In genomic region chr19:45076586-45077510, GRCm38 (mm10) we compare ENCODE assay signal across 8 mouse cellular contexts. TPM values are rescaled to one million over a fixed set of nuclear protein-coding genes. Genes with fewer than 3 reads are reported as not detected.
DNase-seq lines count a peak whose midpoint lies in the region; ATAC-seq and TF ChIP-seq lines count a peak whose summit lies in the region.

No protein-coding gene starts in this region.

- H3K9me3 ChIP-seq in heart, embryonic 11.5 days (replicated peaks; ENCODE audit: control insufficient read depth, low read length), result no peaks in the 10 kb centered on the region
- H3K9me3 ChIP-seq in kidney, embryonic 15.5 days (replicated peaks), result no peaks in the 10 kb centered on the region
- no peaks in the 10 kb centered on the region for H3K9me3 ChIP-seq in lung, postnatal 0 days (ENCODE audit: low read length)

- no peak overlapping the region for H3K27ac ChIP-seq in heart, embryonic 11.5 days (ENCODE audit: low read depth, low read length)
- H3K27ac ChIP-seq in kidney, embryonic 15.5 days, result peak overlapping the region; percentile 38; the same call in 1 of the 2 replicates
- no peak overlapping the region for H3K27ac ChIP-seq in lung, postnatal 0 days (ENCODE audit: low read length)

- no peaks in the 10 kb centered on the region for H3K36me3 ChIP-seq in heart, embryonic 11.5 days (ENCODE audit: control insufficient read depth, insufficient read depth, low read length)
- H3K36me3 ChIP-seq in kidney, embryonic 15.5 days, result no peaks in the 10 kb centered on the region
- H3K36me3 ChIP-seq in lung, postnatal 0 days (ENCODE audit: insufficient read depth, low read length), result no peaks in the 10 kb centered on the region

- DNase-seq in 3134 (ENCODE audit: extremely low read depth, insufficient read length, low spot score), result peak; percentile 90
- peak; percentile 27 for DNase-seq in T-cell, adult 2 months (ENCODE audit: low spot score)
- peak; percentile 68 for DNase-seq in embryo, embryonic 10.5 days (ENCODE audit: low spot score)
- peak; percentile 67 for DNase-seq in lung, postnatal 0 days (ENCODE audit: low spot score)
- peak; percentile 47 for DNase-seq in right cerebral cortex, postnatal 25 days

- ATAC-seq in heart, embryonic 11.5 days (replicated peaks; ENCODE audit: insufficient number of reproducible peaks, low FRiP score, low TSS enrichment), result no peak
- ATAC-seq in kidney, embryonic 15.5 days (replicated peaks; ENCODE audit: low FRiP score), result no peak
- ATAC-seq in lung, postnatal 0 days, result no peak
- no peak for ATAC-seq in activated CD4-positive, CD25-positive, alpha-beta regulatory T cell, adult 4 months

- under 1% methylated on average over 62 of the region's 62 CpGs for WGBS in heart, embryonic 11.5 days (ENCODE audit: insufficient replicate concordance)
- WGBS in kidney, embryonic 15.5 days, result under 1% methylated on average over 62 of the region's 62 CpGs
- under 1% methylated on average over 61 of the region's 62 CpGs for WGBS in lung, postnatal 0 days

- TF ChIP-seq CTCF in lung, postnatal 0 days (IDR thresholded peaks at IDR 0.05), result peak; percentile 77

- H3K4me3 ChIP-seq in heart, embryonic 11.5 days (ENCODE audit: low read depth, low read length), result peak overlapping the region; percentile 69
- H3K4me3 ChIP-seq in kidney, embryonic 15.5 days (replicated peaks), result peak overlapping the region; percentile 62
- peak overlapping the region; percentile 73 for H3K4me3 ChIP-seq in lung, postnatal 0 days (ENCODE audit: low read depth, low read length)

- H3K4me1 ChIP-seq in heart, embryonic 11.5 days (ENCODE audit: control insufficient read depth, insufficient read depth, low read length), result peaks cover 41% of the 10 kb centered on the region
- peaks cover 66% of the 10 kb centered on the region for H3K4me1 ChIP-seq in kidney, embryonic 15.5 days
- H3K4me1 ChIP-seq in lung, postnatal 0 days (ENCODE audit: insufficient read depth, low read depth, low read length), result peaks cover 23% of the 10 kb centered on the region

- H3K9ac ChIP-seq in heart, embryonic 11.5 days (ENCODE audit: low read depth, low read length), result no peak overlapping the region
- peak overlapping the region; percentile 8; the same call in 1 of the 2 replicates for H3K9ac ChIP-seq in kidney, embryonic 15.5 days
- peak overlapping the region; percentile 20 for H3K9ac ChIP-seq in lung, postnatal 0 days (replicated peaks; ENCODE audit: low read depth)

- peaks cover 52% of the 10 kb centered on the region for H3K27me3 ChIP-seq in heart, embryonic 11.5 days (ENCODE audit: control insufficient read depth, insufficient read depth, low read length)
- peaks cover 68% of the 10 kb centered on the region for H3K27me3 ChIP-seq in kidney, embryonic 15.5 days
- H3K27me3 ChIP-seq in lung, postnatal 0 days (replicated peaks; ENCODE audit: insufficient read depth, low read length), result peaks cover 37% of the 10 kb centered on the region

- peak overlapping the region; percentile 84 for H3K4me2 ChIP-seq in heart, embryonic 11.5 days
- H3K4me2 ChIP-seq in kidney, embryonic 15.5 days, result peak overlapping the region; percentile 96
- H3K4me2 ChIP-seq in lung, postnatal 0 days (replicated peaks; ENCODE audit: low read depth, low read length), result peak overlapping the region; percentile 97

- TF ChIP-seq EP300 in lung, postnatal 0 days (IDR thresholded peaks at IDR 0.05), result no peak

RNA-seq across cellular contexts. Expression of gene Kazald1, which starts 1.8 kb away (rescaled TPM):
- polyA plus RNA-seq in heart, embryonic 11.5 days (2014; fragmentation: Nextera tagmentation; extraction: Ambion mirVana), result 2.7 and 2.9 TPM in 2 replicates
- 13.3 and 20.2 TPM in 2 replicates for polyA plus RNA-seq in kidney, embryonic 15.5 days (2015; fragmentation: Nextera tagmentation; extraction: Ambion mirVana)
- 11.2 and 12.8 TPM in 2 replicates for polyA plus RNA-seq in lung, postnatal 0 days (2015; fragmentation: Nextera tagmentation; extraction: Ambion mirVana)
- polyA plus RNA-seq in activated CD4-positive, CD25-positive, alpha-beta regulatory T cell, adult 4 months (2017; shearing (Covaris generic)), result under 1 TPM; 0.47 to 0.48 TPM

RNA-seq across cellular contexts. Expression of gene Sfxn3, which starts 29.5 kb away (rescaled TPM):
- polyA plus RNA-seq in heart, embryonic 11.5 days (2014; fragmentation: Nextera tagmentation; extraction: Ambion mirVana), result 16.0 and 18.8 TPM in 2 replicates
- 20.2 and 24.4 TPM in 2 replicates for polyA plus RNA-seq in kidney, embryonic 15.5 days (2015; fragmentation: Nextera tagmentation; extraction: Ambion mirVana)
- polyA plus RNA-seq in lung, postnatal 0 days (2015; fragmentation: Nextera tagmentation; extraction: Ambion mirVana), result 45.6 and 53.0 TPM in 2 replicates
- 10 to 100 TPM; 84.1 to 92.7 TPM for polyA plus RNA-seq in activated CD4-positive, CD25-positive, alpha-beta regulatory T cell, adult 4 months (2017; shearing (Covaris generic))

RNA-seq across cellular contexts. Expression of gene Pdzd7, which starts 31.3 kb away (rescaled TPM):
- 0.21 TPM in 1 of 2 replicates, not detected in the other for polyA plus RNA-seq in heart, embryonic 11.5 days (2014; fragmentation: Nextera tagmentation; extraction: Ambion mirVana)
- polyA plus RNA-seq in kidney, embryonic 15.5 days (2015; fragmentation: Nextera tagmentation; extraction: Ambion mirVana), result 0.78 and 1.1 TPM in 2 replicates
- polyA plus RNA-seq in lung, postnatal 0 days (2015; fragmentation: Nextera tagmentation; extraction: Ambion mirVana), result 0.12 and 0.13 TPM in 2 replicates
- under 1 TPM in 1 of 2 experiments, not detected in 1; 0.32 TPM for polyA plus RNA-seq in activated CD4-positive, CD25-positive, alpha-beta regulatory T cell, adult 4 months (2017; shearing (Covaris generic))

Comparison
In these comparisons a context has a peak if more than half of its experiments do, and no peak if none do; other contexts are left out.
1. DNase-seq: peak in every context shown above with its lines; median percentile 90 in 3134; 68 in embryo, embryonic 10.5 days; 67 in lung, postnatal 0 days; 47 in right cerebral cortex, postnatal 25 days; 27 in T-cell, adult 2 months.